Mouse (Mus musculus) CH12.LX (cell line): ENCODE data around the gene Zfp651. TPM values are rescaled to one million over a fixed set of nuclear protein-coding genes. Genes with fewer than 3 reads are reported as not detected.

ENCODE experiments used
- DNase-seq: peaks from one replicate; pipeline ENCODE4 v3.0.0-alpha.2; 2013; ENCODE audit errors: extremely low read depth
- H3K27ac ChIP-seq: 2 replicates; pipeline ENCODE4 v1.5.1; 2012; ENCODE audit warnings: low read depth, mild to moderate bottlenecking, control low read depth, moderate library complexity; ENCODE audit not compliant: insufficient read depth
- H3K27me3 ChIP-seq: replicated peaks from 2 replicates; pipeline ENCODE3; 2012; ENCODE audit warnings: inconsistent platforms
- H3K36me3 ChIP-seq, 2 experiments: replicated peaks in 1 of 2; 2 replicates each; pipeline versions ENCODE3 to v1.6.1; 2012; ENCODE audit warnings: inconsistent platforms in 1 of 2, low read length in 1 of 2, mild to moderate bottlenecking in 1 of 2, mixed read lengths in 1 of 2, moderate library complexity in 1 of 2; ENCODE audit not compliant: control insufficient read depth in 1 of 2, insufficient read depth in 1 of 2
- H3K4me1 ChIP-seq, 2 experiments: 2 replicates each; pipeline ENCODE4 v1.6.1; 2012; ENCODE audit warnings: inconsistent platforms in 1 of 2, moderate library complexity in 1 of 2; ENCODE audit not compliant: insufficient read depth in 2 of 2, control insufficient read depth in 1 of 2
- H3K4me2 ChIP-seq: 2 replicates; pipeline ENCODE4 v1.6.1; 2012; ENCODE audit warnings: low read depth, mild to moderate bottlenecking, control low read depth; ENCODE audit not compliant: poor library complexity, insufficient read depth, severe bottlenecking
- H3K4me3 ChIP-seq, 3 experiments: fragments of 150-350 bp in 1 of 3; sonication (generic) in 1 of 3; replicated peaks in 1 of 3; 2 replicates each; pipeline versions ENCODE3 to v1.5.1; 2011 to 2012; ENCODE audit warnings: low read depth in 2 of 3, low read length in 2 of 3, mild to moderate bottlenecking in 2 of 3, moderate library complexity in 2 of 3, control low read depth in 1 of 3, improper control_type of control experiment in 1 of 3, inconsistent platforms in 1 of 3, mixed read lengths in 1 of 3; ENCODE audit not compliant: poor library complexity in 1 of 3
- H3K79me2 ChIP-seq: replicated peaks from 2 replicates; pipeline ENCODE4 v1.6.1; 2012; ENCODE audit warnings: mild to moderate bottlenecking, moderate library complexity; ENCODE audit not compliant: control insufficient read depth, poor library complexity, insufficient read depth, severe bottlenecking; ENCODE audit errors: extremely low read depth
- H3K9ac ChIP-seq: 2 replicates; pipeline ENCODE4 v1.6.1; 2012; ENCODE audit warnings: low read depth, mild to moderate bottlenecking, control low read depth, moderate library complexity; ENCODE audit not compliant: insufficient read depth
- H3K9me3 ChIP-seq: replicated peaks from 2 replicates; pipeline ENCODE3; 2012; ENCODE audit warnings: low read length, inconsistent platforms, mixed read lengths
- BHLHE40 ChIP-seq: IDR thresholded peaks from 2 replicates; pipeline ENCODE4 v1.6.1; 2011; ENCODE audit warnings: mild to moderate bottlenecking, low read depth, low read length, improper control_type of control experiment
- CHD2 ChIP-seq: IDR thresholded peaks from 2 replicates; pipeline ENCODE4 v1.6.1; 2011; ENCODE audit warnings: low read length, improper control_type of control experiment
- EP300 ChIP-seq: IDR thresholded peaks from 2 replicates; pipeline ENCODE4 v1.6.1; 2011; ENCODE audit warnings: low read length, improper control_type of control experiment
- GABPA ChIP-seq: IDR thresholded peaks from 2 replicates; pipeline ENCODE4 v1.6.1; 2012; ENCODE audit warnings: low read depth, low read length, improper control_type of control experiment, inconsistent platforms; ENCODE audit not compliant: insufficient replicate concordance
- HCFC1 ChIP-seq: IDR thresholded peaks from 2 replicates; pipeline ENCODE4 v1.6.1; 2012; ENCODE audit warnings: low read depth, mild to moderate bottlenecking, inconsistent platforms, low read length, improper control_type of control experiment
- IRF4 ChIP-seq: IDR thresholded peaks from 2 replicates; pipeline ENCODE4 v1.6.1; 2014; ENCODE audit warnings: low read depth, mild to moderate bottlenecking, inconsistent platforms, low read length, improper control_type of control experiment
- KAT2A ChIP-seq: IDR thresholded peaks from 2 replicates; pipeline ENCODE4 v1.6.1; 2012; ENCODE audit warnings: low read length, improper control_type of control experiment, inconsistent platforms; ENCODE audit not compliant: insufficient replicate concordance
- MAX ChIP-seq: IDR thresholded peaks from 2 replicates; pipeline ENCODE4 v1.6.1; 2011; ENCODE audit warnings: low read length, improper control_type of control experiment
- NRF1 ChIP-seq: IDR thresholded peaks from 2 replicates; pipeline ENCODE4 v1.6.1; 2014; ENCODE audit warnings: low read depth, mild to moderate bottlenecking, inconsistent platforms, low read length, improper control_type of control experiment, moderate library complexity
- RCOR1 ChIP-seq: conservative IDR thresholded peaks from 2 replicates; pipeline ENCODE4 v1.6.1; 2012; ENCODE audit warnings: low read depth, mild to moderate bottlenecking, inconsistent platforms, low read length, improper control_type of control experiment
- SIN3A ChIP-seq: IDR thresholded peaks from 2 replicates; pipeline ENCODE4 v1.6.1; 2012; ENCODE audit warnings: low read length, improper control_type of control experiment, inconsistent platforms
- TBP ChIP-seq: conservative IDR thresholded peaks from 2 replicates; pipeline ENCODE4 v1.6.1; 2011; ENCODE audit warnings: low read depth, low read length, improper control_type of control experiment
- UBTF ChIP-seq: IDR thresholded peaks from 2 replicates; pipeline ENCODE4 v1.6.1; 2012; ENCODE audit warnings: low read depth, mild to moderate bottlenecking, inconsistent platforms, low read length, improper control_type of control experiment, moderate library complexity
- USF1 ChIP-seq: IDR thresholded peaks from 2 replicates; pipeline ENCODE4 v1.6.1; 2014; ENCODE audit warnings: low read depth, mild to moderate bottlenecking, inconsistent platforms, low read length, improper control_type of control experiment
- ZKSCAN1 ChIP-seq: IDR thresholded peaks from 2 replicates; pipeline ENCODE4 v1.6.1; 2012; ENCODE audit warnings: low read depth, inconsistent platforms, low read length, improper control_type of control experiment, borderline replicate concordance
- ZMIZ1 ChIP-seq: IDR thresholded peaks from 2 replicates; pipeline ENCODE4 v1.6.1; 2012; ENCODE audit warnings: low read depth, mild to moderate bottlenecking, inconsistent platforms, low read length, improper control_type of control experiment
- dilution Hi-C: fragments of 300-500 bp; cut with MboI; formaldehyde crosslinking; loops from 2 replicates; pipeline ENCODE4 v1.14.3; 2020; ENCODE audit warnings: low sequenced_read_pairs; ENCODE audit not compliant: extremely low pct_unique_long_range_greater_than_20kb, extremely low pct_ligation_motif_present
- in situ Hi-C: fragments of 300-500 bp; cut with MboI; formaldehyde crosslinking; loops from 3 replicates; pipeline ENCODE4 v1.14.3; 2019; ENCODE audit warnings: low sequenced_read_pairs, low pct_ligation_motif_present, low pct_unique_long_range_greater_than_20kb, mixed read lengths
- polyA plus RNA-seq: library from polyadenylated mRNA; unstranded; fragments of >175 nt; gene quantifications from 2 replicates; pipeline ENCODE4 v1.2.1, GENCODE M21; 2012; ENCODE audit warnings: low read depth; ENCODE audit not compliant: insufficient read length
- total RNA-seq, 2 experiments: library from RNA; depleted of rRNA; stranded (reverse); fragments of 300-350 nt in 1 of 2; fragments of >200 nt in 1 of 2; gene quantifications; 2 replicates each; pipeline ENCODE4 v1.2.3; 2012 to 2014

Gene Zfp651
- total and polyA plus RNA-seq, 3 experiments, result 0.07 to 0.20 (median 0.13) TPM

GRCm38 (mm10) chr9:121777484-121778065, 18.4 kb downstream of the Zfp651 start, which contains the start of gene Klhl40:
Gene Klhl40 (plus strand): TSS chr9:121777607.
- TF ChIP-seq TBP (no peak), ZKSCAN1 (no peak), NRF1 (no peak), GABPA (no peak), HCFC1 (no peak), CHD2 (no peak), UBTF (no peak)
- no peak within 1 kb of the TSS for H3K4me2 ChIP-seq
- H3K4me1 ChIP-seq, result no peaks in the 10 kb centered on the region
- no peak within 1 kb of the TSS for H3K4me3 ChIP-seq
- in situ Hi-C loops, result no loop called here
- peaks cover 25% of the 10 kb centered on the region for H3K27me3 ChIP-seq
- no peak within 1 kb of the TSS for H3K9ac ChIP-seq
- dilution Hi-C loops, result no loop called here
- H3K36me3 ChIP-seq, result no peaks in the 10 kb centered on the region
- no peak for DNase-seq
- no peaks in the 10 kb centered on the region for H3K79me2 ChIP-seq
- H3K27ac ChIP-seq, result no peak within 1 kb of the TSS
- peaks cover 3% of the 10 kb centered on the region for H3K9me3 ChIP-seq

GRCm38 (mm10) chr9:121778066-121778624, 19.0 kb downstream of the Zfp651 start:
- H3K27ac ChIP-seq, result no peak overlapping the region
- no peaks in the 10 kb centered on the region for H3K36me3 ChIP-seq
- H3K79me2 ChIP-seq, result no peaks in the 10 kb centered on the region
- in situ Hi-C loops, result no loop called here
- H3K27me3 ChIP-seq, result peaks cover 30% of the 10 kb centered on the region
- H3K4me2 ChIP-seq, result no peak overlapping the region
- TF ChIP-seq USF1, result no peak
- no peak for TF ChIP-seq ZMIZ1
- TF ChIP-seq RCOR1, result no peak
- TF ChIP-seq KAT2A, result no peak
- TF ChIP-seq EP300, result no peak
- TF ChIP-seq SIN3A, result no peak
- TF ChIP-seq IRF4, result no peak
- TF ChIP-seq BHLHE40, result no peak
- TF ChIP-seq MAX, result no peak
- DNase-seq, result no peak
- H3K4me3 ChIP-seq, result no peak overlapping the region
- no peak overlapping the region for H3K9ac ChIP-seq
- dilution Hi-C loops, result no loop called here
- no peaks in the 10 kb centered on the region for H3K4me1 ChIP-seq
- peaks cover 3% of the 10 kb centered on the region for H3K9me3 ChIP-seq
